Mouse (Mus musculus) ovary, adult 18-20 months (tissue): Measurements from ENCODE around the gene Mta2.
A peak's percentile ranks its signal among the peaks of the same experiment; 100 is the strongest.

Experiments
- DNase-seq: peaks from one replicate; pipeline ENCODE4 v3.0.0; 2022; ENCODE audit warnings: low spot score, mixed read lengths

The Mta2 gene

DNA sequence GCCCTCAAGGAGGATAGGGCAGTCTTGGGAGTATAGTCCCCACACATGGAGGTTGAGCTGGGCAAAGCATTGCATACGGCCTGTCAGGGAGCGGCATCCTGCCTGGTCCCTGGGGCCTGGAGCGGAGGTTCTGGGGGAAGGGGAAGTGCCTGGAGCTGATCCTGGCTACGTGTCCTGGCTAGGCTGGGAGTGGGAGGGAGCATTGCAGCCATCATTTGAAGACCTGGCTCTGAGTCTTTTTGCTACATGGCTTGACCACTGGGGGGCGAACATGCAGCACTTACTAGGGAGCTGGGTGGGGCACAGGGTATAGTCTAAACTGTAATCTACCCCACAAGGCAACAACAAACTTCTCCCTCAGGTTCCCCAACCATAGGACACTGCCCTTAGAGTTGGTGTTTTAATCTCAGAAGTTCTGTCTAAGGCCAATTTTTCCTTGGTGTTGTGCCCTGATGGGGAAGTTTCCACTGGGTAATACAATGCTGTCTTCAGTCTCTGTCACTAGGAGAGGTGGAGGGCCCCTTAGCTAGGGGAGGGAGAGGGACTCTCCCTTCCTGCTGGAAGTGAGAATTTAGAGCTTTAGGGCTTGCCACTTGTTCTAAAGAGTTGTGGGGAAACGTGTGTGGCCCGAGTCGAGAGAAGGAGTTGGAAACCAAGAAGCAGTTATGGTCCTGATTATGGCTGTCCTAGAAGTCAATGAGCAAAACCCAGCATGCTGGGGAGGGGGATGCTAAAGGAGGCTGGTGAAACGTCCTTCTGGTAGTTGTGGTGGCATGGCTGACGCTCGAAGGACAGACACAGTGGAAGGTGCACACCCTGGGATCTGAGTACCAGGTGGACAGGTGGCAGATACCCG lies 51.3 kb downstream of the Mta2 start:
- peak; percentile 69 for DNase-seq

DNA sequence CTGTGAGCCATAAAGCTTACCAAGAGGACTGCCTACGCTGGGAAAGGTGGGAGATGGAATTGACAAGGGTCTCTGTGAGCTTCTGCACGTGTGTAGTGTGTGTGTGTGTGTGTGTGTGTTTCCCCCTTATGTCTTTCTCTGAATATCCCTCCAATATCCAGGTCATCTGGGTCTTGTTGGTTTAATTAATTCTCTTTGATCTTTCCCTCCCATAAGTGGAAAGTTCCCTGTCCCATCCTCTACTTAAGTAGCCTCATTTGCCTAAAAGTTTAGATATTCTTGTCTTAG lies 51.9 kb downstream of the Mta2 start:
- DNase-seq, result no peak

GRCm38 (mm10) chr19:8994813-8995607 lies 53.3 kb downstream of the Mta2 start:
- no peak for DNase-seq

DNA sequence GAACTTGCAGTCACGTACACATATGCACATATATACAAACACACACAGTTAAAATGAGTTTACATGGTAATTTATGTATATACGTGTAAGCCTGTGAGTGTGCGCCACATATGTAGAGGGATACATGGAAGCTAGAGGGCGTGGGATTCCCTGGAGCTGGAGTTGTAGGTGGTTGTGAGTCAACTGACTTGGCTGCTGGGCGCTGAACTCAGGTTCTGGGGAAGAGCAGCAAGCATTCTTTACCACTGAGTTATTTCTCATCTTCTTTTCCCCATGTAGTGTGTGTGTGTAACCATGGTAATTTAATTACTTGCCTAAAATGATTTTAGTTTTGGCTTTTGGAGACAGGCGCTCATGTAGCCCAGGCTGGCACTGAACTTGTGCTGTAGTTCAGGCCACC lies 54.9 kb downstream of the Mta2 start:
- no peak for DNase-seq

DNA sequence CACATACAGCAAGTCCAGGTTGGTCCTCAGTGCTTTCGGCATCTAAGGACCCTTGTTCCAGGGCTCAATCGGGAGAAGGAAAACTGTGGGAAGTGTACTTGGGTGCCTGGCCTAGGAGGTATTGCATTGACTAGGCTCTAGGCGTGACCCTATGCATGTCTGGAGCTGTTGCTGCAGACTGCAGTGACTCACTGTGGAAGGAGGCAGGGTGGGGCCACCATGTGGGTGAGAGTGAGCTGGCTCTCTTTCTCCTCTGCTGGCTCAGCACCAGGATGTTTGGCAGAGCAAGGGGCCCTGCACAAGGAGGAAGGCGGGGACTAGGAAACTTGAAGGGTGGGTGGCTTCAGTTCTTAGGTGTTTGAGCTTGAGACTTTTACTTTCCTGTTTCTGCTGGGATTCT lies 55.9 kb downstream of the Mta2 start:
- DNase-seq, result peak; percentile 84

- no peak for DNase-seq
Measured at GRCm38 (mm10) chr19:8998546-8998945, 56.9 kb downstream of the Mta2 start.

GRCm38 (mm10) chr19:8999223-8999622 lies 57.5 kb downstream of the Mta2 start:
- DNase-seq, result no peak
